Mouse (Mus musculus) CH12.LX (cell line): ENCODE results near the gene Hba-x. TPM values are rescaled to one million over a fixed set of nuclear protein-coding genes. Genes with fewer than 3 reads are reported as not detected.

ENCODE experiments used
- DNase-seq: peaks from one replicate; pipeline ENCODE4 v3.0.0-alpha.2; 2013; ENCODE audit errors: extremely low read depth
- H3K27ac ChIP-seq: 2 replicates; pipeline ENCODE4 v1.5.1; 2012; ENCODE audit warnings: low read depth, mild to moderate bottlenecking, control low read depth, moderate library complexity; ENCODE audit not compliant: insufficient read depth
- H3K27me3 ChIP-seq: replicated peaks from 2 replicates; pipeline ENCODE3; 2012; ENCODE audit warnings: inconsistent platforms
- H3K36me3 ChIP-seq, 2 experiments: replicated peaks in 1 of 2; 2 replicates each; pipeline versions ENCODE3 to v1.6.1; 2012; ENCODE audit warnings: inconsistent platforms in 1 of 2, low read length in 1 of 2, mild to moderate bottlenecking in 1 of 2, mixed read lengths in 1 of 2, moderate library complexity in 1 of 2; ENCODE audit not compliant: control insufficient read depth in 1 of 2, insufficient read depth in 1 of 2
- H3K4me1 ChIP-seq, 2 experiments: 2 replicates each; pipeline ENCODE4 v1.6.1; 2012; ENCODE audit warnings: inconsistent platforms in 1 of 2, moderate library complexity in 1 of 2; ENCODE audit not compliant: insufficient read depth in 2 of 2, control insufficient read depth in 1 of 2
- H3K4me2 ChIP-seq: 2 replicates; pipeline ENCODE4 v1.6.1; 2012; ENCODE audit warnings: low read depth, mild to moderate bottlenecking, control low read depth; ENCODE audit not compliant: poor library complexity, insufficient read depth, severe bottlenecking
- H3K4me3 ChIP-seq, 3 experiments: fragments of 150-350 bp in 1 of 3; sonication (generic) in 1 of 3; replicated peaks in 1 of 3; 2 replicates each; pipeline versions ENCODE3 to v1.5.1; 2011 to 2012; ENCODE audit warnings: low read depth in 2 of 3, low read length in 2 of 3, mild to moderate bottlenecking in 2 of 3, moderate library complexity in 2 of 3, control low read depth in 1 of 3, improper control_type of control experiment in 1 of 3, inconsistent platforms in 1 of 3, mixed read lengths in 1 of 3; ENCODE audit not compliant: poor library complexity in 1 of 3
- H3K79me2 ChIP-seq: replicated peaks from 2 replicates; pipeline ENCODE4 v1.6.1; 2012; ENCODE audit warnings: mild to moderate bottlenecking, moderate library complexity; ENCODE audit not compliant: control insufficient read depth, poor library complexity, insufficient read depth, severe bottlenecking; ENCODE audit errors: extremely low read depth
- H3K9ac ChIP-seq: 2 replicates; pipeline ENCODE4 v1.6.1; 2012; ENCODE audit warnings: low read depth, mild to moderate bottlenecking, control low read depth, moderate library complexity; ENCODE audit not compliant: insufficient read depth
- H3K9me3 ChIP-seq: replicated peaks from 2 replicates; pipeline ENCODE3; 2012; ENCODE audit warnings: low read length, inconsistent platforms, mixed read lengths
- CHD1 ChIP-seq: IDR thresholded peaks from 2 replicates; pipeline ENCODE4 v1.6.1; 2012; ENCODE audit warnings: low read depth, low read length, improper control_type of control experiment, inconsistent platforms
- CHD2 ChIP-seq: IDR thresholded peaks from 2 replicates; pipeline ENCODE4 v1.6.1; 2011; ENCODE audit warnings: low read length, improper control_type of control experiment
- CTCF ChIP-seq, 2 experiments: IDR thresholded peaks in 1 of 2; conservative IDR thresholded peaks in 1 of 2; 2 replicates each; pipeline ENCODE4 v1.5.1; 2011 to 2012; ENCODE audit warnings: low read depth in 2 of 2, low read length in 2 of 2, improper control_type of control experiment in 1 of 2, inconsistent platforms in 1 of 2, mild to moderate bottlenecking in 1 of 2, moderate library complexity in 1 of 2
- ELF1 ChIP-seq: IDR thresholded peaks from 2 replicates; pipeline ENCODE4 v1.6.1; 2014; ENCODE audit warnings: low read depth, mild to moderate bottlenecking, inconsistent platforms, low read length, improper control_type of control experiment
- EP300 ChIP-seq: IDR thresholded peaks from 2 replicates; pipeline ENCODE4 v1.6.1; 2011; ENCODE audit warnings: low read length, improper control_type of control experiment
- ETS1 ChIP-seq: conservative IDR thresholded peaks from 2 replicates; pipeline ENCODE4 v1.6.1; 2012; ENCODE audit warnings: low read depth, mild to moderate bottlenecking, inconsistent platforms, low read length, improper control_type of control experiment, moderate library complexity
- HCFC1 ChIP-seq: IDR thresholded peaks from 2 replicates; pipeline ENCODE4 v1.6.1; 2012; ENCODE audit warnings: low read depth, mild to moderate bottlenecking, inconsistent platforms, low read length, improper control_type of control experiment
- JUN ChIP-seq: IDR thresholded peaks from 2 replicates; pipeline ENCODE4 v1.6.1; 2011; ENCODE audit warnings: low read depth, mild to moderate bottlenecking, low read length, improper control_type of control experiment, moderate library complexity; ENCODE audit not compliant: insufficient read depth
- KAT2A ChIP-seq: IDR thresholded peaks from 2 replicates; pipeline ENCODE4 v1.6.1; 2012; ENCODE audit warnings: low read length, improper control_type of control experiment, inconsistent platforms; ENCODE audit not compliant: insufficient replicate concordance
- MAFK ChIP-seq: IDR thresholded peaks from 2 replicates; pipeline ENCODE4 v1.6.1; 2011; ENCODE audit warnings: low read length, improper control_type of control experiment; ENCODE audit not compliant: insufficient replicate concordance
- MAX ChIP-seq: IDR thresholded peaks from 2 replicates; pipeline ENCODE4 v1.6.1; 2011; ENCODE audit warnings: low read length, improper control_type of control experiment
- MAZ ChIP-seq: IDR thresholded peaks from 2 replicates; pipeline ENCODE4 v1.6.1; 2012; ENCODE audit warnings: low read depth, mild to moderate bottlenecking, inconsistent platforms, low read length, improper control_type of control experiment, moderate library complexity
- MEF2A ChIP-seq: IDR thresholded peaks from 2 replicates; pipeline ENCODE4 v1.6.1; 2014; ENCODE audit warnings: low read depth, mild to moderate bottlenecking, inconsistent platforms, low read length, improper control_type of control experiment, borderline replicate concordance
- NELFE ChIP-seq: IDR thresholded peaks from 2 replicates; pipeline ENCODE4 v1.6.1; 2011; ENCODE audit warnings: low read depth, low read length, improper control_type of control experiment
- NRF1 ChIP-seq: IDR thresholded peaks from 2 replicates; pipeline ENCODE4 v1.6.1; 2014; ENCODE audit warnings: low read depth, mild to moderate bottlenecking, inconsistent platforms, low read length, improper control_type of control experiment, moderate library complexity
- PAX5 ChIP-seq: IDR thresholded peaks from 2 replicates; pipeline ENCODE4 v1.6.1; 2012; ENCODE audit warnings: low read length, inconsistent platforms, mixed read lengths
- POLR2A ChIP-seq: IDR thresholded peaks from 2 replicates; pipeline ENCODE4 v1.6.1; 2011; ENCODE audit warnings: low read depth, mild to moderate bottlenecking, improper control_type of control experiment, low read length
- RCOR1 ChIP-seq: conservative IDR thresholded peaks from 2 replicates; pipeline ENCODE4 v1.6.1; 2012; ENCODE audit warnings: low read depth, mild to moderate bottlenecking, inconsistent platforms, low read length, improper control_type of control experiment
- USF2 ChIP-seq: conservative IDR thresholded peaks from 2 replicates; pipeline ENCODE4 v1.6.1; 2011; ENCODE audit warnings: low read depth, low read length, improper control_type of control experiment
- ZKSCAN1 ChIP-seq: IDR thresholded peaks from 2 replicates; pipeline ENCODE4 v1.6.1; 2012; ENCODE audit warnings: low read depth, inconsistent platforms, low read length, improper control_type of control experiment, borderline replicate concordance
- ZNF384 ChIP-seq: IDR thresholded peaks from 2 replicates; pipeline ENCODE4 v1.6.1; 2012; ENCODE audit warnings: low read depth, low read length, improper control_type of control experiment, inconsistent platforms
- dilution Hi-C: fragments of 300-500 bp; cut with MboI; formaldehyde crosslinking; loops from 2 replicates; pipeline ENCODE4 v1.14.3; 2020; ENCODE audit warnings: low sequenced_read_pairs; ENCODE audit not compliant: extremely low pct_unique_long_range_greater_than_20kb, extremely low pct_ligation_motif_present
- in situ Hi-C: fragments of 300-500 bp; cut with MboI; formaldehyde crosslinking; loops from 3 replicates; pipeline ENCODE4 v1.14.3; 2019; ENCODE audit warnings: low sequenced_read_pairs, low pct_ligation_motif_present, low pct_unique_long_range_greater_than_20kb, mixed read lengths
- polyA plus RNA-seq: library from polyadenylated mRNA; unstranded; fragments of >175 nt; gene quantifications from 2 replicates; pipeline ENCODE4 v1.2.1, GENCODE M21; 2012; ENCODE audit warnings: low read depth; ENCODE audit not compliant: insufficient read length
- total RNA-seq, 2 experiments: library from RNA; depleted of rRNA; stranded (reverse); fragments of 300-350 nt in 1 of 2; fragments of >200 nt in 1 of 2; gene quantifications; 2 replicates each; pipeline ENCODE4 v1.2.3; 2012 to 2014

Hba-x gene
- total and polyA plus RNA-seq, 3 experiments = not detected

DNA sequence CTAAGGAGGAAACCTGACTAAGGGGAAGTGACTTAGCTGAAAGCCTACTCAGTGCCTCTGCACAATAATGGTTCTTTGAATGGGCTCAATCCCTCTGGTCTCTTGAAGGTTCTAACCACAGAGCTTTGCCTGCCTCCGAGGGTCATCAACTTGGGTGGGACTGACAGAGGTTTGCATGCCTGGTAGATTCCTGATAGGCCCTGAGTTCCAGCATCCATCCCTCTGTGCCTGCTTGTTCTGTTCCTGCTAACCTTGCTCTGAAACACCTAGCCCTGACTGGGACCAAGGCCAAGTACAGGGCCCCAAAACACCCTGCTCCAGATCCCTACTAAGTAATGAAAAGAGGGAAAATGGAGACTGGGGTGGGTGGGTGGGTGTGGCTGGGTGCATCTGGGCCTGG is 27.3 kb downstream of the Hba-x start:
- Histone ChIP-seq H3K79me2 (no peaks in the 10 kb centered on the region), H3K4me3 (no peak overlapping the region)
- dilution Hi-C loops = no loop called here
- TF ChIP-seq ELF1 (no peak), ETS1 (no peak)
- TF ChIP-seq, all 38 proteins: peak for 0
- H3K9me3 ChIP-seq = no peaks in the 10 kb centered on the region
- H3K36me3 ChIP-seq = no peaks in the 10 kb centered on the region
- H3K4me1 ChIP-seq = 0 out of 4 replicates have a peak, but pooled peaks cover 0 to 5% of the 10 kb centered on the region in 2 experiments
- peaks cover 17% of the 10 kb centered on the region for H3K27me3 ChIP-seq
- H3K9ac ChIP-seq = no peak overlapping the region
- H3K4me2 ChIP-seq = no peak overlapping the region
- in situ Hi-C loops = loop anchor here (10.0 to 25.0 kb wide), 2 partner anchors 119 to 316 kb away; no protein-coding TSS in a partner anchor
- H3K27ac ChIP-seq = no peak overlapping the region
- DNase-seq = no peak

DNA sequence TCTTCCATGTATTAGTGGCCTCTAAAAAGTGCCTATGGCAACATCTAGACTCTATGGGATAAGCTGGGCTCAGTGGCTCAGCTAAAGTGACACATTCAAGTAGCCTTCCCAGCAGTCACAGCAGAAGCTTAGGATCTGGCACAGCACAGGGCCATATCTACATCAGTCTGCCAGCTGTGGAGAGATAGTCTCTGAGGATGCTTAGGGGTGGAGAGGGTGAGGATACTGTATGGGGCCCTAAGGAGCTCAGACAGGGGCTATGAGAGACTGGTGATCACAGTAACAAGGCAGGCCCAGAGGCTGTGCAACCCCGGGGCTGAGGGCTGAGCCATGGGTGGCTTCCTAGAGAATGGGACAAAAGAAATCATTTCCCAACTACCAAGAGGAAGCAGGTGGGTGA is 30.8 kb downstream of the Hba-x start:
- peaks cover 14% of the 10 kb centered on the region for H3K27me3 ChIP-seq
- in situ Hi-C loops (loop anchor here (10.0 to 25.0 kb wide), 2 partner anchors 122 to 320 kb away; no protein-coding TSS in a partner anchor), dilution Hi-C loops (no loop called here)
- H3K4me3 ChIP-seq = no peak overlapping the region
- H3K9ac ChIP-seq = no peak overlapping the region
- H3K4me1 ChIP-seq = no peaks in the 10 kb centered on the region; a peak in 1 of 4 replicates
- H3K9me3 ChIP-seq = no peaks in the 10 kb centered on the region
- H3K27ac ChIP-seq = no peak overlapping the region
- DNase-seq = no peak
- H3K36me3 ChIP-seq = no peaks in the 10 kb centered on the region
- no peak overlapping the region for H3K4me2 ChIP-seq
- H3K79me2 ChIP-seq = no peaks in the 10 kb centered on the region
- TF ChIP-seq NELFE (no peak), NRF1 (no peak), ZKSCAN1 (no peak), MAX (no peak), JUN (no peak), KAT2A (no peak), CTCF (conservative IDR thresholded peaks at IDR 0.05 in 1 of 2, IDR thresholded peaks at IDR 0.05 in 1 of 2; ENCODE audit: low read depth in 2 of 2, low read length in 2 of 2) (no peak), CHD1 (no peak), ZNF384 (no peak), HCFC1 (no peak), POLR2A (no peak), RCOR1 (no peak), EP300 (no peak)

DNA sequence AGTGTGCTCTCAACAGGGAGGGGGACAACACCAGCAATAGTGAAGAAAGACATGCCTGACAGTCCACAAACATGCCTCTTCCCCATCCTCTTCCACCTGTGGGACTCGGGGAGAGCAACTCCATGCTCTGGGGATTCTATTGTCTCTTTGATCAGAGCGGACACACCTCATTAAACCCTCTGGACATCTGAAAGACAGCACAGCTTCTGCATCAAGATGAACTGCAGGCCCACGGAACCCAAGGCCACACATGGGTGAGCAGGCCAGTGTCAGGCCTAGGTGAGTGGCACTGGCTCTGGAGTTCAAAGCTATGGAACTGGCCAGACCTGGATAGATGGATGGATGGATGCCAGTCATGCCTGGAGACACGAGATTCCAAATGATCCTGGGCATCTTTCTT is 33.2 kb downstream of the Hba-x start:
- no peak overlapping the region for H3K4me3 ChIP-seq
- no peaks in the 10 kb centered on the region for H3K79me2 ChIP-seq
- no peaks in the 10 kb centered on the region for H3K36me3 ChIP-seq
- TF ChIP-seq MAFK (no peak), USF2 (no peak), NELFE (no peak), MAX (no peak), CHD2 (no peak), MEF2A (no peak), POLR2A (no peak), HCFC1 (no peak), ELF1 (no peak), CHD1 (no peak), MAZ (no peak), PAX5 (no peak)
- peaks cover 6% of the 10 kb centered on the region for H3K27me3 ChIP-seq
- no peak overlapping the region for H3K4me2 ChIP-seq
- H3K27ac ChIP-seq = no peak overlapping the region
- dilution Hi-C loops = no loop called here
- no peaks in the 10 kb centered on the region for H3K9me3 ChIP-seq
- no peak overlapping the region for H3K9ac ChIP-seq
- in situ Hi-C loops = loop anchor here (10.0 to 25.0 kb wide), 2 partner anchors 125 to 322 kb away; no protein-coding TSS in a partner anchor
- no peak for DNase-seq
- H3K4me1 ChIP-seq = peaks cover 0 to 3% of the 10 kb centered on the region in 2 experiments; a peak in 2 of 4 replicates
